Mouse (Mus musculus): ENCODE data around the gene Lpin1.

DNA sequence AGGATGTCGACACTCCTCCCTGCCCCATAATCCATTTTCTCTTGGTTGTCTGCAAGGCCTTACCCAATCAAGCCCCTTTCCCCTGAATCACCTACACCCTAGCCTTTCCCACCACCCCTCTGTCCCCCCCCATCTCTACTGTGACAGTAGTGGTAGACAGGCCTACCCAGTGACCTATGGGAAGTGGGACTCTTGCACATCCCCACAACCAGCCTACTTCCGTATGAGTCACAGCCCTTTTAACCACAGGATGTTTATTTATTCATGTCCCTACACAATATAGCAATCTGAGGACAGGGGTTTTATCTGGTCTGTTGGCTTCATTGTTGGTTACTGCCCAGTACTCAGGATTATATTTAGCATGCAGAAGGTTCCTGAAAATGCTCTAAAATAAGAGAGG, 84.6 kb downstream of the Lpin1 start:
- TF ChIP-seq CTCF (IDR thresholded peaks at IDR 0.05; ENCODE audit: extremely low read depth, insufficient read depth, low read length), result no peak
- no peak for TF ChIP-seq POLR2A (IDR thresholded peaks at IDR 0.05; ENCODE audit: extremely low read depth, insufficient read depth, low read length)

Data from cortical plate, adult 2 months (tissue).